Mouse (Mus musculus) C2C12 (cell line): ENCODE measurements around the gene Rpgrip1l. TPM values are rescaled to one million over a fixed set of nuclear protein-coding genes. Genes with fewer than 3 reads are reported as not detected.

ENCODE experiments used
- H3K27me3 ChIP-seq: one replicate; pipeline ENCODE4 v1.6.1; 2011; ENCODE audit not compliant: control insufficient read depth, insufficient read depth, insufficient read length
- H3K36me3 ChIP-seq: one replicate; pipeline ENCODE4 v1.6.1; 2011; ENCODE audit not compliant: control insufficient read depth, insufficient read depth
- H3K4me3 ChIP-seq: one replicate; pipeline ENCODE4 v1.5.1; 2011; ENCODE audit warnings: mild to moderate bottlenecking, control low read depth; ENCODE audit not compliant: poor library complexity, insufficient read depth, severe bottlenecking
- H3K79me2 ChIP-seq: one replicate; pipeline ENCODE4 v1.6.1; 2011; ENCODE audit not compliant: control insufficient read depth, insufficient read depth
- H3K79me3 ChIP-seq: one replicate; pipeline ENCODE4 v1.6.1; 2011; ENCODE audit warnings: low read depth, control low read depth
- H3ac ChIP-seq: one replicate; pipeline ENCODE3; 2011; ENCODE audit warnings: low read depth; ENCODE audit not compliant: control insufficient read depth, insufficient read length
- CEBPB ChIP-seq: IDR thresholded peaks from one replicate; pipeline ENCODE4 v1.6.1; 2011; ENCODE audit warnings: low read depth, mild to moderate bottlenecking, control low read depth, moderate library complexity
- CTCF ChIP-seq: IDR thresholded peaks from one replicate; pipeline ENCODE4 v1.5.1; 2011; ENCODE audit not compliant: control insufficient read depth, insufficient read depth, insufficient read length
- FOSL1 ChIP-seq: IDR thresholded peaks from one replicate; pipeline ENCODE4 v1.8.0; 2011; ENCODE audit warnings: mild to moderate bottlenecking, low read length; ENCODE audit not compliant: poor library complexity, insufficient read depth, severe bottlenecking
- MAX ChIP-seq: IDR thresholded peaks from one replicate; pipeline ENCODE4 v1.6.1; 2011; ENCODE audit warnings: mild to moderate bottlenecking, control low read depth
- MYOD1 ChIP-seq: IDR thresholded peaks from one replicate; pipeline ENCODE4 v1.6.1; 2011; ENCODE audit warnings: low read depth; ENCODE audit not compliant: control insufficient read depth, insufficient read length
- MYOG ChIP-seq: IDR thresholded peaks from one replicate; pipeline ENCODE4 v1.6.1; 2011; ENCODE audit not compliant: control insufficient read depth, insufficient read length; ENCODE audit errors: extremely low read depth
- USF1 ChIP-seq: IDR thresholded peaks from one replicate; pipeline ENCODE4 v1.6.1; 2011; ENCODE audit warnings: low read depth, mild to moderate bottlenecking, control low read depth, moderate library complexity
- polyA plus RNA-seq: library from polyadenylated mRNA; unstranded; fragments of >200 nt; fragmentation: generic; extraction: Trizol; gene quantifications from one replicate; pipeline ENCODE4 v1.2.1, GENCODE M21; 2012; ENCODE audit warnings: missing spikeins

Gene Rpgrip1l
- polyA plus RNA-seq, 1 experiment, result 1.8 TPM

GRCm38 (mm10) chr8:91280467-91281212, 32.4 kb downstream of the Rpgrip1l start:
- Histone ChIP-seq H3K27me3 (no peaks in the 10 kb centered on the region), H3K79me3 (no peaks in the 10 kb centered on the region), H3K36me3 (no peaks in the 10 kb centered on the region), H3K4me3 (no peak overlapping the region), H3K79me2 (no peaks in the 10 kb centered on the region), H3ac (no peak overlapping the region)
- no peak for TF ChIP-seq FOSL1
- no peak for TF ChIP-seq CTCF
- TF ChIP-seq MAX, result no peak
- TF ChIP-seq USF1, result peak; percentile 88
- no peak for TF ChIP-seq MYOG
- no peak for TF ChIP-seq MYOD1
- peak; percentile 1 for TF ChIP-seq CEBPB

GRCm38 (mm10) chr8:91278060-91278459, 35.0 kb downstream of the Rpgrip1l start:
- TF ChIP-seq MYOG, result no peak
- TF ChIP-seq CTCF, result no peak
- TF ChIP-seq MAX, result no peak
- no peak for TF ChIP-seq CEBPB
- TF ChIP-seq MYOD1, result no peak
- TF ChIP-seq FOSL1, result no peak
- TF ChIP-seq USF1, result no peak
- no peaks in the 10 kb centered on the region for H3K27me3 ChIP-seq
- H3ac ChIP-seq, result no peak overlapping the region
- no peaks in the 10 kb centered on the region for H3K79me3 ChIP-seq
- H3K36me3 ChIP-seq, result peaks cover 6% of the 10 kb centered on the region
- H3K4me3 ChIP-seq, result no peak overlapping the region
- no peaks in the 10 kb centered on the region for H3K79me2 ChIP-seq

GRCm38 (mm10) chr8:91276337-91276736, 36.7 kb downstream of the Rpgrip1l start:
- Histone ChIP-seq H3K4me3 (no peak overlapping the region), H3K36me3 (peaks cover 8% of the 10 kb centered on the region), H3ac (no peak overlapping the region), H3K79me3 (no peaks in the 10 kb centered on the region), H3K79me2 (no peaks in the 10 kb centered on the region), H3K27me3 (no peaks in the 10 kb centered on the region)
- TF ChIP-seq CTCF (no peak), CEBPB (no peak), MYOD1 (no peak), USF1 (no peak), MYOG (no peak), MAX (no peak), FOSL1 (no peak)

GRCm38 (mm10) chr8:91273493-91273892, 39.6 kb downstream of the Rpgrip1l start:
- no peaks in the 10 kb centered on the region for H3K27me3 ChIP-seq
- no peaks in the 10 kb centered on the region for H3K79me3 ChIP-seq
- TF ChIP-seq MYOD1 (no peak), CTCF (no peak), FOSL1 (no peak), USF1 (no peak), CEBPB (no peak), MYOG (no peak), MAX (no peak)
- H3ac ChIP-seq, result no peak overlapping the region
- H3K79me2 ChIP-seq, result no peaks in the 10 kb centered on the region
- H3K36me3 ChIP-seq, result peaks cover 12% of the 10 kb centered on the region
- H3K4me3 ChIP-seq, result no peak overlapping the region

GRCm38 (mm10) chr8:91269374-91269958, 43.6 kb downstream of the Rpgrip1l start:
- no peaks in the 10 kb centered on the region for H3K27me3 ChIP-seq
- TF ChIP-seq MAX (no peak), MYOG (no peak), FOSL1 (no peak), USF1 (no peak), CEBPB (no peak), CTCF (no peak), MYOD1 (no peak)

More at GRCm38 (mm10) chr8:91269374-91269958, 43.6 kb downstream of the Rpgrip1l start:
- no peaks in the 10 kb centered on the region for H3K79me3 ChIP-seq
- H3ac ChIP-seq, result no peak overlapping the region
- no peak overlapping the region for H3K4me3 ChIP-seq
- H3K79me2 ChIP-seq, result no peaks in the 10 kb centered on the region
- peaks cover 19% of the 10 kb centered on the region for H3K36me3 ChIP-seq
